Mouse (Mus musculus): ENCODE data around the gene Polr3gl. TPM values are rescaled to one million over a fixed set of nuclear protein-coding genes. Genes with fewer than 3 reads are reported as not detected.

The Polr3gl gene
- total RNA-seq, 2 experiments from 2014 or later: 20.7 to 21.2 TPM

GRCm38 (mm10) chr3:96599411-96599810 is 5.4 kb upstream of the Polr3gl start:
- intact Hi-C loops (cut with DNase I): no loop called here
- no peak for DNase-seq (ENCODE audit: low spot score in 2 of 2)

GRCm38 (mm10) chr3:96599069-96599393 is 5.0 kb upstream of the Polr3gl start:
- no peak for DNase-seq (ENCODE audit: low spot score in 2 of 2)
- intact Hi-C loops (cut with DNase I): no loop called here

DNA sequence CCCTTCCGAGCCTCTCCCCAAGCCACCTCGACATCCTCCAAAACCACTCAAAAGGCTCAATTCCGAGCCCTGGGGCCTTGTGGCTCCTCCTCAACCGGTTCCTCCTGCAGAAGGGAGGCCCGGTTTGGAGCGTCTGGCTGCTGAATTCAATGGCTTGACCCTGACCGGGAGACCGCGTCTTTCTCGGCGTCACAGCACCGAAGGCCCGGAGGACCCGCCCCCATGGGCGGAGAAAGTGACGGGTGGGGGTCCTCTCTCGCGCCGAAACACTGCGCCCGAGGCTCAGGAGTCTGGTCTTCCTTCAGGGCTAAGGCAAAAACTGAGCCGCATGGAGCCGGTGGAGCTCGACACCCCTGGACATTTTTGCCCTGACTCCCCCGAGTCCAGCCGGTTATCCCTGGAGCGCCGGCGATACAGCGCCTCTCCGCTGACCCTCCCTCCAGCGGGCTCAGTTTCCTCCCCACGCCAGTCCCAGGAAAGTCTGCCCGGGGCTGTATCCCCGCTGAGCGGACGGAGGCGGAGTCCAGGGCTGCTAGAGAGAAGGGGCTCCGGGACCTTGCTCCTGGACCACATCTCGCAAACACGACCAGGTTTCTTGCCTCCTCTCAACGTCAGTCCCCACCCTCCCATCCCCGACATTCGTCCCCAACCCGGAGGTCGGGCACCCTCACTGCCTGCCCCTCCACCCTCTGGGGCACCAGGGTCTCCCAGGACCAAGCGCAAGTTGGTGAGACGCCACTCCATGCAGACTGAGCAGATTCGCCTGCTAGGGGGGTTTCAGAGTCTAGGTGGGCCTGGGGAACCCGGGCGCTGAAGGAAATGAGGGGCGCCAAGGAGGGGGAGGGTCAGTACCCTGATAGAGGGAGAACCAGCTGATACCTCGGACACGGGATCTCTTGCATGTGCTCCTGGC is 4.4 kb upstream of the Polr3gl start:
- peak; percentile 65 to 69 for DNase-seq (ENCODE audit: low spot score in 2 of 2)
- intact Hi-C loops (cut with DNase I): no loop called here

GRCm38 (mm10) chr3:96597435-96597891 is 3.5 kb upstream of the Polr3gl start:
- intact Hi-C loops (cut with DNase I): loop anchor here (2.0 kb wide), 1 partner anchor 17 kb away; no protein-coding TSS in a partner anchor
- peak in 1 of 2 experiments; percentile 55 for DNase-seq (ENCODE audit: low spot score in 2 of 2)

DNA sequence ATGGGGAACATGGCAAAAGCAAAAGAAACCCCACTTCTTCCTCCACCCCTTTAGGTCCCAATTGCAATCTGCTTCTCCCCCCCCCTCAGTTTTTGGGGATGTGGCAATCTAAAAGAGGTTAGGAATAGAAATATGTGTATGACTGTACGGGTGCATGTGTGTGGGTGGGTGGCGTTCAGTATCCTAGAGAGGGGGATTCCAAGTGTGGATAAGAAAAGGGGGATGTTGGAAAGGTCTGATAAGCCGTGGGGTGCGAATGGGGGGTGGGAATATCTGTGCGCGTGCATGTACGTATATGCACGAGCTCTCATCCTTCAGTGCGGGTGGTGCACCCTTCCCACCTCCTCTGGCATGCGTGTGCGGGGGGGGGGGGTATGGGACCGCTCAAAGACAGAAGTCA is 2.9 kb upstream of the Polr3gl start:
- peak; percentile 24 to 60 for DNase-seq (ENCODE audit: low spot score in 2 of 2)
- intact Hi-C loops (cut with DNase I): loop anchor here (2.0 kb wide), 1 partner anchor 16 kb away; no protein-coding TSS in a partner anchor

GRCm38 (mm10) chr3:96596228-96596707 is 2.3 kb upstream of the Polr3gl start, which contains the start of gene Ankrd34a:
TSS of gene Ankrd34a (plus strand) at chr3:96596636.
- intact Hi-C loops (cut with DNase I): loop anchor here (2.0 kb wide), 1 partner anchor 15 kb away; no protein-coding TSS in a partner anchor
- DNase-seq (ENCODE audit: low spot score in 2 of 2): peak; percentile 83 to 92

DNA sequence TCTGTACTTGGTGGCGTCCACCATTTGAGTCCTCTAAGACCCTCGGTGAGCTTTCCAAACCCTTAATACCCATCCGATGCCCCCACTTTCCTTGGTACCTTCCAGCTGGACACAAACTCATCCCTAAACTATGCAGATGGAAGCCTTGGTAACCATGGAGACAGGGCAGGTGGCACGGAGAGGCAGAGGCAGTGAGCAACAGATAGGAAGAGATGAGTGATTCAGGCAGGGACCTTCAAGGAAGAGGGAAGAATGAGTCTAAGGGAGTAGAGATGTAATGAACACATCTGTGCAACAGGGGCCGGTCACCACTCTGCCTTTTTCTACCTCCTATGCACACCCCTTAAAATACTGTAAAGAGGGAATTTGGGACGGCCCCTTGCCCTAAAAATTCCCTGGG is 1.7 kb upstream of the Polr3gl start:
- peak in 1 of 2 experiments; percentile 85 for DNase-seq (ENCODE audit: low spot score in 2 of 2)
- intact Hi-C loops (cut with DNase I): loop anchor here (2.0 kb wide), 1 partner anchor 15 kb away; no protein-coding TSS in a partner anchor

DNA sequence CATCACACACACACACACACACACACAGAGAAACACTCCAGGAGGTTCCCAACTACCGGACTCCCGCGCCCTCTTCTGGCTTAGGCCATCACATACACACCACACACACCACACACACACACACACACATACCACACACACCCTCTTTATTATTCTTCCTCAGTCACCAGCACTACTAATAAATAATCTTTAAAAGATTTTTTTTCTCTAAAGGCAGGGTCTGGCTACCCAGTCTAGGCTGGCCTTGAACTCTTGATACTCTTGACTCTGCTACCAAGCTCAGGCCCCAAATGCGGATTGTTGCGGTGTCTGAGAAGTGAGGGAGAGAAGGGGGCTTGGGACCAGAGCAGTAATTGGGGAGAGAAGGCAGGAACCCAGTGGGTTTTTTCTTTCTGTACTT is 870 bp upstream of the Polr3gl start:
- no peak for DNase-seq (ENCODE audit: low spot score in 2 of 2)
- intact Hi-C loops (cut with DNase I): no loop called here

DNA sequence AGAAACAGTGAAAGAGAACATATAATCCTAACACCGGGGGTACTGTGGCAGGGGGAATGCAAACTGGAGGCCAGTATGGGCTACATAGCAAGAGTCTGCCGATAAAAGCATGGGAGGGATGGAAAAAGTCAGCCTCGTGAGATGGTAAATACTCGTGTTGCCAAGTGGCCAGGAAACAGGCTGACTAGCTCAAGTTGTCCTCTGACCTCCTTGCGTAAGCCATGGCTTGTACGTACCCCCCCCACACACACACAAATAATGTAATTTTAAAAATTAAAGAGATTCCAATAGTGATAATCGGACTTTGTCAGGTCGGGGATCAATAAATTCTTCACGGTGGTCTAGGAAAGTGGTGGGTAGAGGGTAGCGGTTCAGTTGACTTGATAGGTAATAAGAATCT is 607 bp downstream of the Polr3gl start:
- DNase-seq (ENCODE audit: low spot score in 2 of 2): no peak
- intact Hi-C loops (cut with DNase I): no loop called here

GRCm38 (mm10) chr3:96590657-96591056 is 3.3 kb downstream of the Polr3gl start:
- DNase-seq (ENCODE audit: low spot score in 2 of 2): no peak
- intact Hi-C loops (cut with DNase I): no loop called here

DNA sequence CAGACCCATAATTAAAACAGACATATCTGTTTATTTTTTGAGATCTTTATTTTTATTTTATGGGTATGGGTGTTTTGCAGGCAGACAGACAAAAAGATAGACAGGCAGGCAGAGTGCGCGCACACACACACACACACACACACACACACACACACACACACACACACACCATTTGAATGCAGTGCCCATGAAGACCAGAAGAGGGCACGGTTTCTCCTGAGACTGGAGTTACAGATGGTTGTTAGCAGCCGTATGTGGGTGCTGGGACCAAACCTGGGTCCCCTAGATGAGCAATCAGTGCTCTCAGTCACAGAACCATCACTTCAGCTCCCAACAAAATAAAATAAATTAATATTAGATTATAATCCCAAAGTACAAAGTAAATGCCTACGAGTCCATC is 10.6 kb downstream of the Polr3gl start:
- no peak for DNase-seq (ENCODE audit: low spot score in 2 of 2)
- intact Hi-C loops (cut with DNase I): loop anchor here (5.0 kb wide), 2 partner anchors 54 to 81 kb away; partner anchors contain the start of genes Gm42957 and Pex11b

- no peak for DNase-seq (ENCODE audit: low spot score in 2 of 2)
- intact Hi-C loops (cut with DNase I): loop anchor here (2.0 to 5.0 kb wide), 3 partner anchors 15 to 80 kb away; partner anchors contain the start of genes Ankrd34a, Gm42957 and Pex11b
Observed at GRCm38 (mm10) chr3:96581771-96582515, 12.0 kb downstream of the Polr3gl start.

GRCm38 (mm10) chr3:96581141-96581540 is 12.8 kb downstream of the Polr3gl start:
- no peak for DNase-seq (ENCODE audit: low spot score in 2 of 2)
- intact Hi-C loops (cut with DNase I): loop anchor here (2.0 to 5.0 kb wide), 3 partner anchors 16 to 79 kb away; partner anchors contain the start of genes Ankrd34a, Gm42957 and Pex11b

GRCm38 (mm10) chr3:96579885-96580454 is 14.0 kb downstream of the Polr3gl start:
- DNase-seq (ENCODE audit: low spot score in 2 of 2): peak; percentile 89 to 96
- intact Hi-C loops (cut with DNase I): loop anchor here (1.0 to 5.0 kb wide), 6 partner anchors 17 to 83 kb away; partner anchors contain the start of genes Ankrd34a, Gm42957 and Pex11b

GRCm38 (mm10) chr3:96579239-96579750 is 14.7 kb downstream of the Polr3gl start:
- intact Hi-C loops (cut with DNase I): no loop called here
- DNase-seq (ENCODE audit: low spot score in 2 of 2): no peak

GRCm38 (mm10) chr3:96578561-96579238 is 15.3 kb downstream of the Polr3gl start:
- intact Hi-C loops (cut with DNase I): no loop called here

GRCm38 (mm10) chr3:96577566-96577965 is 16.4 kb downstream of the Polr3gl start:
- no peak for DNase-seq (ENCODE audit: low spot score in 2 of 2)
- intact Hi-C loops (cut with DNase I): no loop called here

More at GRCm38 (mm10) chr3:96578561-96579238, 15.3 kb downstream of the Polr3gl start:
- no peak for DNase-seq (ENCODE audit: low spot score in 2 of 2)

GRCm38 (mm10) chr3:96576690-96577541 is 17.1 kb downstream of the Polr3gl start, which contains the start of gene Gm16253:
TSS of gene Gm16253 (plus strand) at chr3:96576984.
- intact Hi-C loops (cut with DNase I): no loop called here
- DNase-seq (ENCODE audit: low spot score in 2 of 2): peak; percentile 90 to 99

Measured in left cerebral cortex, postnatal 25 days (tissue).